Mouse (Mus musculus): ENCODE data around the gene Cyren. TPM values are rescaled to one million over a fixed set of nuclear protein-coding genes. Genes with fewer than 3 reads are reported as not detected.

Cyren gene
- total RNA-seq, 1 experiment from 2014 or later: 2.6 TPM

DNA sequence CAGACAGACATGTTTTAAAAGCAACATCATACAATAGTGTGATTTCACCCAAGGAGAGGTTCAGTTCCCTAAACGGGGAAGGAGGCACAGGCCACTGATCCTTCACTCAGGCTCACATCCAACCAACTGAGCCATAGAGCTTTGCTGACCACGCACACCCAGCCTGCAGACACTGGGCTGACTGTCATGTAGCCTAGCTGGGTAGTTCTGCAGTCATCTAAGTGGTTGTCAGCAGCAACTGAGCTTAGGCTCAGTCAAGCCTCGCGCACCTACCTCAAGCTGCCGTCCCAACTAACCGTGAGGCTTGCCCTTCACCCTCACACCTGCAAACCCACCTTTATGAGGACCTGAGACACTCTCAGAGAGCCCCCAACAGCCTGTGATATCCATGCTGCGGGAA lies 5.9 kb downstream of the Cyren start:
- ATAC-seq (replicated peaks in 1 of 2; ENCODE audit: insufficient read depth in 1 of 2, low FRiP score in 2 of 2, low TSS enrichment in 1 of 2, low read depth in 1 of 2, poor library complexity in 2 of 2, severe bottlenecking in 2 of 2): no peak

GRCm38 (mm10) chr6:34870724-34871123 lies 7.1 kb downstream of the Cyren start:
- ATAC-seq (replicated peaks in 1 of 2; ENCODE audit: insufficient read depth in 1 of 2, low FRiP score in 2 of 2, low TSS enrichment in 1 of 2, low read depth in 1 of 2, poor library complexity in 2 of 2, severe bottlenecking in 2 of 2): no peak

- ATAC-seq (replicated peaks in 1 of 2; ENCODE audit: insufficient read depth in 1 of 2, low FRiP score in 2 of 2, low TSS enrichment in 1 of 2, low read depth in 1 of 2, poor library complexity in 2 of 2, severe bottlenecking in 2 of 2): no peak
Observed at GRCm38 (mm10) chr6:34870136-34870535, 7.7 kb downstream of the Cyren start.

DNA sequence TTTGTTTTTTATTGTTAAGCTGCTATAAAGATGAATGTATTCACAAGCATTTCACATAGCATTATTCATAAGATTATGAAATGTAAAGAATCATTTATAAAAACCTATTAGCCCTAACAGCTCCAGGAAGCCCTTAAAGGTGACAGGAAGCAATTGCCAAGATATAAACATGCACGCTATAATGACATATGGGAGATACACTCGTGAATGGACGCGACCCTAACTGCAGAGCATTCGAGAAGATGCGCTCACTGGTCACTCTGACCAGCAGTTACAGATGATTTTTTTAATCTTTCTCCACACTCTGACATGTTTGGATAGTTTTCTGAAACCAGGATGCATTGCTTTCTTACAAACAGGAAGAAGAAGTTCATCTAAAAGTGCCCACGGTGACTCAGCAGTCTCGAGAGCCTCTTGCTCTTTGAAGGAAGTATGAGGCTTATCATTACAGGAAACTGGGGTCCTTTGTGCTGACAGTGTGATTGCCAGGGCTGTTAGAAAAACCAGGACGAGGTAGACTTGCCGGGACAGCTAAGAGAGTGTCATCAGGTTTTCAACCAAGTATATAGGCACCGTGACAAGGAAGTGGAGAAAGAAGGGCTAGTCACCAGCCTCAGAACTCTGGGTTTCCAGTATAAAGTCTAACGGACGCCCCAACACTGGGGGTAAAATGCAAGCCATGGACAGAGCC lies 8.5 kb downstream of the Cyren start:
- peak; percentile 79 to 83 for ATAC-seq (replicated peaks in 1 of 2; ENCODE audit: insufficient read depth in 1 of 2, low FRiP score in 2 of 2, low TSS enrichment in 1 of 2, low read depth in 1 of 2, poor library complexity in 2 of 2, severe bottlenecking in 2 of 2)

- no peak for ATAC-seq (replicated peaks in 1 of 2; ENCODE audit: insufficient read depth in 1 of 2, low FRiP score in 2 of 2, low TSS enrichment in 1 of 2, low read depth in 1 of 2, poor library complexity in 2 of 2, severe bottlenecking in 2 of 2)
Observed at GRCm38 (mm10) chr6:34868507-34869217, 9.2 kb downstream of the Cyren start.

GRCm38 (mm10) chr6:34867995-34868350 lies 9.9 kb downstream of the Cyren start:
- no peak for ATAC-seq (replicated peaks in 1 of 2; ENCODE audit: insufficient read depth in 1 of 2, low FRiP score in 2 of 2, low TSS enrichment in 1 of 2, low read depth in 1 of 2, poor library complexity in 2 of 2, severe bottlenecking in 2 of 2)

DNA sequence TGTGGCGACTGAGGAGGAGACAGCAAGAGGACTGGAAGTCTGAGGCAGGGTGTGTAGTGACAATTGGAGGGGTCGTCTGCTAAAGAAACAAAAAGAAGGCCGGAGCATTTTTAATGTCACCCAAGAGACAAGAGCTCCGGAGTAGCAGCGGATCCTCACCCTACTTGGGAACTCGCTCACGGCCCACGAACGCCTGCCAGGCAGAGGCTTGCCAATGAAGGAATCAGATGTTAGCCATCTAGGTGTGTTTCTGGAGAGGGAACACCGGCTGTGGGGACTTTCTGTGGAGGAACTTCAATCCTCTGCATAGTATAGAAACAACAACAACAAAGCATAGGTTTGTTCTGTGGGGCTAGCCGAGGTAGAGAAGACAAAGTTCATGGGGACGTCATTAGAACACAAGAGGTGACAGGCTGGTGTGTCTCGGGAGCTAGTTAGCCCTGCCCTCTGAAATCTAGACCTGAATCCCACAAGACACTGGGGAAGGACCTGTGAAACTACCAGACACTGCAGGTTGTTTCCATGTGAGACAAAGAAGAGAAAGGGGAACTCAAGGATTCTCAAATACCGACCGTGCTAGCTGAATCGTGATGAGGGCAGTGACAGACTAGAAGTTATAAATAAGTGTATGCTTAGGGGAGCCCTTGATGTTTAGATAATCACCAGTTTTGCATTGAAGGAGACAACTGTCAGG lies 10.4 kb downstream of the Cyren start:
- ATAC-seq (replicated peaks in 1 of 2; ENCODE audit: insufficient read depth in 1 of 2, low FRiP score in 2 of 2, low TSS enrichment in 1 of 2, low read depth in 1 of 2, poor library complexity in 2 of 2, severe bottlenecking in 2 of 2): no peak

- ATAC-seq (replicated peaks in 1 of 2; ENCODE audit: insufficient read depth in 1 of 2, low FRiP score in 2 of 2, low TSS enrichment in 1 of 2, low read depth in 1 of 2, poor library complexity in 2 of 2, severe bottlenecking in 2 of 2): no peak
Observed at GRCm38 (mm10) chr6:34866786-34867185, 11.1 kb downstream of the Cyren start.

DNA sequence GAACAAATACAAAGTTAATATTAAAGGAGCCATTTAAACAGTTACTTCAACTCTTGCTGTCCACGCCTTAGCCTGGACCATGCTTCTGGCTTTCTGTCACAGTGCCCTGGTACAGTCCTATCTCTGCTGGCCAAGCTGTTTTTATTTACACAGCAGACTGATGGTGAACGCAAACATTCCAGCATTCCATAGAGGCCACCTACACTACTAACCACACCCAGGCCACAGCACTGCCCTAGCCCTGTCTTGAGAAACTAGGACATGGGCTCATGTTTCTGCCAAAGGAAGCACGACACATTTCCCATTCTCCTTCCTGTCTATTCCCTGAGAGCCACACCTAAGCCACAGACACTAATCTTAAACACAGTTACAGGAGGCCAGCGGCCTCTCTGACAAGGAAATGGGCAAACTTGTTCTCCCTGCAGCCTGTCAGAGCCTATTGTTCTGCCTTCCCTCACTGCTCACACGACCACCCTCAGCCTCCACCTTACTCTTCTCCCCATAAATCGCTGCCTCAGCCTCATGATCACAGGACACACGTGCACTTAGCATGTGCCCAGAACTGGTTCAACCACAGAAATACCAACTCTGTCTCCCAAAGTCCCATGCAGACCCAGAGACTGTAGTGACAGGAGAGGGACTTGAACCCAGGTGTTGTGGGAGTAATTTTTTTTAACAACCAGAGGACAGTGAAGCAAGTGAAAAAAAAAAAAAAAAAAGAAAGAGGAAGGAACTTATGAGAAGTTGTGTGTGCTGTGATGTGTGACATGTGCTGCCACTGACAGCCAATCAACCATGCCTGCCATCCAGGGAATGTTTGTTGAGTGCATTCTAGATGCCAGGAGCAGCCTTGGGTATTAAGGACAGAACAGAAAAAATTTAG lies 11.9 kb downstream of the Cyren start:
- no peak for ATAC-seq (replicated peaks in 1 of 2; ENCODE audit: insufficient read depth in 1 of 2, low FRiP score in 2 of 2, low TSS enrichment in 1 of 2, low read depth in 1 of 2, poor library complexity in 2 of 2, severe bottlenecking in 2 of 2)

GRCm38 (mm10) chr6:34865213-34865612 lies 12.6 kb downstream of the Cyren start:
- no peak for ATAC-seq (replicated peaks in 1 of 2; ENCODE audit: insufficient read depth in 1 of 2, low FRiP score in 2 of 2, low TSS enrichment in 1 of 2, low read depth in 1 of 2, poor library complexity in 2 of 2, severe bottlenecking in 2 of 2)

GRCm38 (mm10) chr6:34863786-34864514 lies 13.9 kb downstream of the Cyren start:
- ATAC-seq (replicated peaks in 1 of 2; ENCODE audit: insufficient read depth in 1 of 2, low FRiP score in 2 of 2, low TSS enrichment in 1 of 2, low read depth in 1 of 2, poor library complexity in 2 of 2, severe bottlenecking in 2 of 2): no peak

- ATAC-seq (replicated peaks in 1 of 2; ENCODE audit: insufficient read depth in 1 of 2, low FRiP score in 2 of 2, low TSS enrichment in 1 of 2, low read depth in 1 of 2, poor library complexity in 2 of 2, severe bottlenecking in 2 of 2): peak; percentile 57 to 71
Observed at GRCm38 (mm10) chr6:34862791-34863403, 15.0 kb downstream of the Cyren start, which contains the start of gene Tmem140. Tmem140 (plus strand) TSS chr6:34863146.

- peak; percentile 56 to 65; a peak in 3 of 4 replicates for ATAC-seq (replicated peaks in 1 of 2; ENCODE audit: insufficient read depth in 1 of 2, low FRiP score in 2 of 2, low TSS enrichment in 1 of 2, low read depth in 1 of 2, poor library complexity in 2 of 2, severe bottlenecking in 2 of 2)
Observed at GRCm38 (mm10) chr6:34862381-34862780, 15.5 kb downstream of the Cyren start.

- no peak for ATAC-seq (replicated peaks in 1 of 2; ENCODE audit: insufficient read depth in 1 of 2, low FRiP score in 2 of 2, low TSS enrichment in 1 of 2, low read depth in 1 of 2, poor library complexity in 2 of 2, severe bottlenecking in 2 of 2)
Observed at GRCm38 (mm10) chr6:34861546-34862053, 16.3 kb downstream of the Cyren start.

GRCm38 (mm10) chr6:34832352-34832751 lies 45.5 kb downstream of the Cyren start:
- no peak for ATAC-seq (replicated peaks in 1 of 2; ENCODE audit: insufficient read depth in 1 of 2, low FRiP score in 2 of 2, low TSS enrichment in 1 of 2, low read depth in 1 of 2, poor library complexity in 2 of 2, severe bottlenecking in 2 of 2)

DNA sequence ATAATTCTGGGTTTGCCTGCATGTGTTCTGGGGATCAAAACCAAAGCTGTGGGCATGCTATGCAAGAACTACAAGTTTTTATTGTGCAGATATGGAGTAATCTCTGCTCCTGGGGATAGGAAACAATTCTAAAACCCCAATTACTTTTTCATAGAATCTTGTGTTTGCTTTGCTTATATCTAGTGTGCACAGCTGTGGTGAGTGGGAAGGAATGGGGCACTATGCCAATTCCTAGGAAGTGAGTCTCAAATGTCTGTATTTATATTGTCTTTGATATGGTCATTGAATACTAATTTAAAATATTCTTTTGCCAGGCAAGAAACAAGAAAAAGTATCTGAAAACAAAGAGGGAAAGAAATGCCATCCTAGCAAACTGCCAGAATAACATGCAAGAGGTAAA lies 53.5 kb downstream of the Cyren start:
- ATAC-seq (replicated peaks in 1 of 2; ENCODE audit: insufficient read depth in 1 of 2, low FRiP score in 2 of 2, low TSS enrichment in 1 of 2, low read depth in 1 of 2, poor library complexity in 2 of 2, severe bottlenecking in 2 of 2): no peak

All from hematopoietic stem cell, adult 5-6 weeks (primary cell).